ENCODE assay signal across 15 mouse cellular contexts in genomic region chr4:55882541-55882940, GRCm38 (mm10).
"Had no signal": no experiment of that assay in that cellular context is flagged by ENCODE, and none has a peak within 500 bp of the region (broad histone marks: within the 10 kb centered on the region; RNA-seq: fewer than 3 reads in every experiment).

No protein-coding gene starts in this region.

- H3K9me3 ChIP-seq: midbrain, embryonic 13.5 days; midbrain, embryonic 15.5 days; neural tube, embryonic 12.5 days; stomach, embryonic 15.5 days had no signal

- H3K4me2 ChIP-seq: lung, embryonic 14.5 days; midbrain, embryonic 11.5 days; midbrain, embryonic 13.5 days; midbrain, embryonic 15.5 days; neural tube, embryonic 12.5 days; stomach, embryonic 15.5 days had no signal

- H3K27me3 ChIP-seq: megakaryocyte, embryonic 14.5 days; midbrain, embryonic 13.5 days; midbrain, embryonic 15.5 days; neural tube, embryonic 12.5 days; stomach, embryonic 15.5 days had no signal

- H3K4me3 ChIP-seq: megakaryocyte, embryonic 14.5 days; midbrain, embryonic 13.5 days; midbrain, embryonic 15.5 days; neural tube, embryonic 12.5 days; stomach, embryonic 15.5 days had no signal

- H3K27ac ChIP-seq: liver, embryonic 14.5 days; midbrain, embryonic 13.5 days; midbrain, embryonic 15.5 days; neural tube, embryonic 12.5 days; stomach, embryonic 15.5 days; stomach, postnatal 0 days had no signal

- ATAC-seq: midbrain, embryonic 13.5 days; midbrain, embryonic 15.5 days had no signal

- DNase-seq: lung, adult 18-20 months; lung, embryonic 14.5 days; lung, postnatal 10 days; lung, postnatal 4 days; right cerebral cortex, postnatal 14 days; thymus, adult 2 months; thymus, postnatal 25 days had no signal

- H3K36me3 ChIP-seq: midbrain, embryonic 13.5 days; midbrain, embryonic 15.5 days; neural tube, embryonic 12.5 days; stomach, embryonic 15.5 days had no signal

- H3K9ac ChIP-seq: liver, embryonic 14.5 days; lung, embryonic 14.5 days; midbrain, embryonic 13.5 days; midbrain, embryonic 15.5 days; neural tube, embryonic 12.5 days; stomach, embryonic 15.5 days had no signal

- H3K4me1 ChIP-seq: megakaryocyte, embryonic 14.5 days; midbrain, embryonic 13.5 days; midbrain, embryonic 15.5 days; neural tube, embryonic 12.5 days; stomach, embryonic 15.5 days had no signal
